Mouse (Mus musculus) MEL (cell line): ENCODE measurements at regions not wholly inside any gene's neighbourhood (a gene's known extent, or its start where the extent isn't known, plus 50 kb on each side); places are given as distances from the start of the nearest gene placed in this dataset.

Experiments
- DNase-seq: peaks from one replicate; pipeline ENCODE4 v3.0.0; 2011; ENCODE audit warnings: low read depth, low spot score
- H3K27ac ChIP-seq: 2 replicates; pipeline ENCODE4 v1.5.1; 2012; ENCODE audit warnings: low read depth, mild to moderate bottlenecking, control low read depth, low read length, moderate library complexity; ENCODE audit not compliant: control insufficient read depth
- H3K27me3 ChIP-seq, 2 experiments: fragments of 150-350 bp in 1 of 2; sonication (generic) in 1 of 2; 2 replicates each; pipeline ENCODE4 v1.6.1; 2012; ENCODE audit warnings: low read length in 2 of 2, mild to moderate bottlenecking in 2 of 2, improper control_type of control experiment in 1 of 2, moderate library complexity in 1 of 2; ENCODE audit not compliant: insufficient read depth in 2 of 2, control insufficient read depth in 1 of 2
- H3K36me3 ChIP-seq, 2 experiments: 2 replicates each; pipeline ENCODE4 v1.6.1; 2012 to 2014; ENCODE audit warnings: low read length in 2 of 2, improper control_type of control experiment in 1 of 2, inconsistent platforms in 1 of 2, mild to moderate bottlenecking in 1 of 2; ENCODE audit not compliant: insufficient read depth in 2 of 2, control insufficient read depth in 1 of 2
- H3K4me1 ChIP-seq, 2 experiments: fragments of 150-350 bp in 1 of 2; sonication (generic) in 1 of 2; 2 replicates each; pipeline ENCODE4 v1.6.1; 2012; ENCODE audit warnings: low read length in 2 of 2, improper control_type of control experiment in 1 of 2, mild to moderate bottlenecking in 1 of 2; ENCODE audit not compliant: insufficient read depth in 2 of 2, control insufficient read depth in 1 of 2
- H3K4me3 ChIP-seq, 2 experiments: fragments of 150-350 bp in 1 of 2; sonication (generic) in 1 of 2; 2 replicates each; pipeline ENCODE4 v1.5.1; 2012; ENCODE audit warnings: low read depth in 2 of 2, low read length in 2 of 2, mild to moderate bottlenecking in 2 of 2, moderate library complexity in 2 of 2, control low read depth in 1 of 2, improper control_type of control experiment in 1 of 2; ENCODE audit not compliant: control insufficient read depth in 1 of 2, insufficient read depth in 1 of 2
- H3K79me2 ChIP-seq: 2 replicates; pipeline ENCODE4 v1.6.1; 2012; ENCODE audit warnings: mild to moderate bottlenecking, low read length, moderate library complexity; ENCODE audit not compliant: control insufficient read depth, poor library complexity, insufficient read depth
- H3K9ac ChIP-seq: 2 replicates; pipeline ENCODE4 v1.6.1; 2012; ENCODE audit warnings: low read depth, mild to moderate bottlenecking, control low read depth, low read length, moderate library complexity; ENCODE audit not compliant: control insufficient read depth, poor library complexity, severe bottlenecking
- H3K9me3 ChIP-seq: fragments of 150-350 bp; sonication (generic); replicated peaks from 2 replicates; pipeline ENCODE4 v1.6.1; 2012; ENCODE audit warnings: mild to moderate bottlenecking, low read length, improper control_type of control experiment, moderate library complexity; ENCODE audit not compliant: insufficient read depth
- CTCF ChIP-seq, 3 experiments: IDR thresholded peaks in 2 of 3; conservative IDR thresholded peaks in 1 of 3; 2 replicates each; pipeline ENCODE4 v1.5.1; 2011 to 2012; ENCODE audit warnings: low read length in 3 of 3, low read depth in 2 of 3, mild to moderate bottlenecking in 2 of 3, improper control_type of control experiment in 1 of 3, inconsistent platforms in 1 of 3, mixed read lengths in 1 of 3, moderate library complexity in 1 of 3; ENCODE audit not compliant: control insufficient read depth in 1 of 3, insufficient read depth in 1 of 3, poor library complexity in 1 of 3, severe bottlenecking in 1 of 3
- E2F4 ChIP-seq: IDR thresholded peaks from 2 replicates; pipeline ENCODE4 v1.6.1; 2011; ENCODE audit warnings: low read depth, low read length, improper control_type of control experiment, borderline replicate concordance
- ELF1 ChIP-seq: IDR thresholded peaks from 2 replicates; pipeline ENCODE4 v1.6.1; 2014; ENCODE audit warnings: low read depth, mild to moderate bottlenecking, inconsistent platforms, low read length, improper control_type of control experiment, moderate library complexity
- EP300 ChIP-seq, 2 experiments: IDR thresholded peaks; 2 replicates each; pipeline ENCODE4 v1.6.1; 2011; ENCODE audit warnings: improper control_type of control experiment in 2 of 2, low read length in 2 of 2, low read depth in 1 of 2, mild to moderate bottlenecking in 1 of 2
- MAFK ChIP-seq: IDR thresholded peaks from 2 replicates; pipeline ENCODE4 v1.6.1; 2011; ENCODE audit warnings: low read depth, mild to moderate bottlenecking, low read length, improper control_type of control experiment, borderline replicate concordance
- MAZ ChIP-seq: IDR thresholded peaks from 2 replicates; pipeline ENCODE4 v1.6.1; 2012; ENCODE audit warnings: low read depth, mild to moderate bottlenecking, inconsistent platforms, low read length, improper control_type of control experiment
- MEF2A ChIP-seq: IDR thresholded peaks from 2 replicates; pipeline ENCODE4 v1.6.1; 2014; ENCODE audit warnings: low read depth, mild to moderate bottlenecking, inconsistent platforms, low read length, improper control_type of control experiment; ENCODE audit not compliant: poor library complexity, insufficient replicate concordance, severe bottlenecking; ENCODE audit errors: extremely low read depth
- MYB ChIP-seq: IDR thresholded peaks from 2 replicates; pipeline ENCODE4 v1.6.1; 2011; ENCODE audit warnings: mild to moderate bottlenecking, low read depth, low read length, improper control_type of control experiment
- NELFE ChIP-seq: IDR thresholded peaks from 2 replicates; pipeline ENCODE4 v1.6.1; 2011; ENCODE audit warnings: low read depth, low read length, improper control_type of control experiment
- POLR2A ChIP-seq, 2 experiments: IDR thresholded peaks; 2 replicates each; pipeline ENCODE4 v1.6.1; 2011 to 2012; ENCODE audit warnings: low read length in 2 of 2, mild to moderate bottlenecking in 2 of 2, control low read depth in 1 of 2, improper control_type of control experiment in 1 of 2, low read depth in 1 of 2, moderate library complexity in 1 of 2; ENCODE audit not compliant: control insufficient read depth in 1 of 2, insufficient read depth in 1 of 2, poor library complexity in 1 of 2
- RAD21 ChIP-seq: IDR thresholded peaks from 2 replicates; pipeline ENCODE4 v1.6.1; 2011; ENCODE audit warnings: mild to moderate bottlenecking, low read depth, low read length, improper control_type of control experiment
- TBP ChIP-seq: IDR thresholded peaks from 2 replicates; pipeline ENCODE4 v1.8.0; 2011; ENCODE audit warnings: low read depth, low read length, improper control_type of control experiment
- UBTF ChIP-seq: IDR thresholded peaks from 2 replicates; pipeline ENCODE4 v1.6.1; 2012; ENCODE audit warnings: low read depth, mild to moderate bottlenecking, inconsistent platforms, low read length, improper control_type of control experiment, moderate library complexity, borderline replicate concordance; ENCODE audit not compliant: insufficient read depth
- ZKSCAN1 ChIP-seq: IDR thresholded peaks from 2 replicates; pipeline ENCODE4 v1.6.1; 2012; ENCODE audit warnings: low read depth, mild to moderate bottlenecking, inconsistent platforms, low read length, improper control_type of control experiment, moderate library complexity
- ZMIZ1 ChIP-seq: IDR thresholded peaks from 2 replicates; pipeline ENCODE4 v1.6.1; 2012; ENCODE audit warnings: low read depth, mild to moderate bottlenecking, inconsistent platforms, low read length, improper control_type of control experiment, moderate library complexity
- ZNF384 ChIP-seq: IDR thresholded peaks from 2 replicates; pipeline ENCODE4 v1.6.1; 2012; ENCODE audit warnings: low read depth, mild to moderate bottlenecking, inconsistent platforms, low read length, improper control_type of control experiment

- no peak overlapping the region for H3K4me3 ChIP-seq
- no peaks in the 10 kb centered on the region for H3K79me2 ChIP-seq
- H3K27me3 ChIP-seq, result no peaks in the 10 kb centered on the region
- no peak overlapping the region for H3K9ac ChIP-seq
- TF ChIP-seq NELFE (no peak), MAFK (no peak), ELF1 (no peak), EP300 (IDR thresholded peaks at IDR 0.05; ENCODE audit: low read depth in 1 of 2, low read length in 2 of 2) (no peak), ZMIZ1 (no peak), POLR2A (IDR thresholded peaks at IDR 0.05; ENCODE audit: control insufficient read depth in 1 of 2, insufficient read depth in 1 of 2, low read depth in 1 of 2, low read length in 2 of 2, poor library complexity in 1 of 2) (no peak), CTCF (IDR thresholded peaks at IDR 0.05 in 2 of 3, conservative IDR thresholded peaks at IDR 0.05 in 1 of 3; ENCODE audit: control insufficient read depth in 1 of 3, insufficient read depth in 1 of 3, low read depth in 2 of 3, low read length in 3 of 3, poor library complexity in 1 of 3, severe bottlenecking in 1 of 3) (no peak), MYB (no peak), E2F4 (no peak), RAD21 (no peak)
- no peaks in the 10 kb centered on the region for H3K9me3 ChIP-seq
- no peaks in the 10 kb centered on the region for H3K4me1 ChIP-seq
- H3K27ac ChIP-seq, result no peak overlapping the region
- H3K36me3 ChIP-seq, result no peaks in the 10 kb centered on the region
- no peak for DNase-seq
Observed at GRCm38 (mm10) chr4:142496605-142497004, 257.4 kb upstream of the Kazn start.

GRCm38 (mm10) chr4:142492926-142493492 is 253.8 kb upstream of the Kazn start:
- no peaks in the 10 kb centered on the region for H3K9me3 ChIP-seq
- no peak overlapping the region for H3K27ac ChIP-seq
- no peaks in the 10 kb centered on the region for H3K36me3 ChIP-seq
- TF ChIP-seq TBP (no peak), MAZ (no peak), ZNF384 (no peak), NELFE (no peak), RAD21 (no peak), MYB (no peak), MEF2A (no peak), UBTF (no peak), ZKSCAN1 (no peak)
- no peak for DNase-seq
- H3K79me2 ChIP-seq, result no peaks in the 10 kb centered on the region
- no peaks in the 10 kb centered on the region for H3K27me3 ChIP-seq
- H3K9ac ChIP-seq, result no peak overlapping the region
- no peak overlapping the region for H3K4me3 ChIP-seq
- no peaks in the 10 kb centered on the region for H3K4me1 ChIP-seq
